Mouse (Mus musculus) spleen, adult 18-20 months (tissue): ENCODE measurements around the gene Ntrk3.

Experiments used
- DNase-seq, 2 experiments: peaks; one replicate each; pipeline ENCODE4 v3.0.0; 2022; ENCODE audit warnings: mixed read lengths in 2 of 2

Gene Ntrk3

GRCm38 (mm10) chr7:78431611-78432010 lies 306.2 kb downstream of the Ntrk3 start:
- DNase-seq, result no peak

GRCm38 (mm10) chr7:78412172-78412571 lies 325.6 kb downstream of the Ntrk3 start:
- DNase-seq, result no peak

GRCm38 (mm10) chr7:78409970-78410369 lies 327.8 kb downstream of the Ntrk3 start:
- DNase-seq, result no peak

- DNase-seq, result no peak
Measured at GRCm38 (mm10) chr7:78406641-78407291, 331.0 kb downstream of the Ntrk3 start.

GRCm38 (mm10) chr7:78404481-78404880 lies 333.3 kb downstream of the Ntrk3 start:
- no peak for DNase-seq

- no peak for DNase-seq
Measured at GRCm38 (mm10) chr7:78402495-78402894, 335.3 kb downstream of the Ntrk3 start.

- no peak for DNase-seq
Measured at GRCm38 (mm10) chr7:78400219-78400618, 337.6 kb downstream of the Ntrk3 start.

- no peak for DNase-seq
Measured at GRCm38 (mm10) chr7:78398377-78398776, 339.4 kb downstream of the Ntrk3 start.

- no peak for DNase-seq
Measured at GRCm38 (mm10) chr7:78397215-78397614, 340.6 kb downstream of the Ntrk3 start.

- DNase-seq, result no peak
Measured at GRCm38 (mm10) chr7:78390019-78390418, 347.8 kb downstream of the Ntrk3 start.

- no peak for DNase-seq
Measured at GRCm38 (mm10) chr7:78388101-78388500, 349.7 kb downstream of the Ntrk3 start.

- DNase-seq, result no peak
Measured at GRCm38 (mm10) chr7:78385971-78386370, 351.8 kb downstream of the Ntrk3 start.

- DNase-seq, result no peak
Measured at GRCm38 (mm10) chr7:78384111-78384510, 353.7 kb downstream of the Ntrk3 start.

- no peak for DNase-seq
Measured at GRCm38 (mm10) chr7:78382126-78382525, 355.7 kb downstream of the Ntrk3 start.

GRCm38 (mm10) chr7:78379784-78380183 lies 358.0 kb downstream of the Ntrk3 start:
- no peak for DNase-seq

GRCm38 (mm10) chr7:78378306-78378705 lies 359.5 kb downstream of the Ntrk3 start:
- no peak for DNase-seq

- DNase-seq, result no peak
Measured at GRCm38 (mm10) chr7:78376875-78377274, 360.9 kb downstream of the Ntrk3 start.

- DNase-seq, result no peak
Measured at GRCm38 (mm10) chr7:78361341-78362309, 376.2 kb downstream of the Ntrk3 start.

GRCm38 (mm10) chr7:78347464-78347863 lies 390.3 kb downstream of the Ntrk3 start:
- DNase-seq, result no peak

- DNase-seq, result no peak
Measured at GRCm38 (mm10) chr7:78333422-78333821, 404.4 kb downstream of the Ntrk3 start.

- DNase-seq, result no peak
Measured at GRCm38 (mm10) chr7:78328301-78328700, 409.5 kb downstream of the Ntrk3 start.

- DNase-seq, result no peak
Measured at GRCm38 (mm10) chr7:78326185-78326584, 411.6 kb downstream of the Ntrk3 start.

- DNase-seq, result no peak
Measured at GRCm38 (mm10) chr7:78318640-78319039, 419.2 kb downstream of the Ntrk3 start.

- no peak for DNase-seq
Measured at GRCm38 (mm10) chr7:78305770-78306169, 432.0 kb downstream of the Ntrk3 start.
